Mouse (Mus musculus) neural tube, embryonic 14.5 days (tissue): ENCODE measurements at regions not wholly inside any gene's neighbourhood (a gene's known extent, or its start where the extent isn't known, plus 50 kb on each side); places are given as distances from the start of the nearest gene placed in this dataset.

ENCODE experiments used
- ATAC-seq: fragments of 200-750 bp; cut with Nextera tagmentation; 2 replicates; pipeline ENCODE4 v1.8.0; 2017; ENCODE audit warnings: low read depth, mild to moderate bottlenecking, moderate TSS enrichment, moderate library complexity
- H3K27ac ChIP-seq: fragments of 300-500 bp; sonication (generic); 2 replicates; pipeline ENCODE4 v1.5.1; 2014; ENCODE audit warnings: low read depth, mild to moderate bottlenecking, control low read depth, low read length, moderate library complexity, mixed read lengths
- H3K27me3 ChIP-seq: fragments of 300-500 bp; sonication (generic); 2 replicates; pipeline ENCODE4 v1.6.1; 2014; ENCODE audit warnings: low read length; ENCODE audit not compliant: control insufficient read depth, insufficient read depth
- H3K36me3 ChIP-seq: fragments of 300-500 bp; sonication (generic); 2 replicates; pipeline ENCODE4 v1.6.1; 2014; ENCODE audit warnings: low read length, mixed read lengths; ENCODE audit not compliant: control insufficient read depth, insufficient read depth
- H3K4me1 ChIP-seq: fragments of 300-500 bp; sonication (generic); 2 replicates; pipeline ENCODE4 v1.6.1; 2014; ENCODE audit warnings: low read length; ENCODE audit not compliant: control insufficient read depth, insufficient read depth
- H3K4me2 ChIP-seq: fragments of 300-500 bp; sonication (generic); 2 replicates; pipeline ENCODE4 v1.6.1; 2014; ENCODE audit warnings: mild to moderate bottlenecking, low read depth, low read length, control low read depth
- H3K4me3 ChIP-seq: fragments of 300-500 bp; sonication (generic); 2 replicates; pipeline ENCODE4 v1.5.1; 2014; ENCODE audit warnings: low read depth, low read length, control low read depth, mixed read lengths
- H3K9ac ChIP-seq: fragments of 300-500 bp; sonication (generic); replicated peaks from 2 replicates; pipeline ENCODE4 v1.6.1; 2014; ENCODE audit warnings: low read depth, mild to moderate bottlenecking, control low read depth, low read length, mixed read lengths
- H3K9me3 ChIP-seq: fragments of 300-500 bp; sonication (generic); 2 replicates; pipeline ENCODE4 v1.6.1; 2016; ENCODE audit warnings: low read length; ENCODE audit not compliant: control insufficient read depth
- WGBS: fragments of 180-500 bp; shearing (Covaris S2); extraction: QIAGEN DNeasy Blood & Tissue Kit; methylation state at CpG from one replicate; pipeline ENCODE4 v1.1.7; 2014; 5-methylcytosine and 5-hydroxymethylcytosine counted together

DNA sequence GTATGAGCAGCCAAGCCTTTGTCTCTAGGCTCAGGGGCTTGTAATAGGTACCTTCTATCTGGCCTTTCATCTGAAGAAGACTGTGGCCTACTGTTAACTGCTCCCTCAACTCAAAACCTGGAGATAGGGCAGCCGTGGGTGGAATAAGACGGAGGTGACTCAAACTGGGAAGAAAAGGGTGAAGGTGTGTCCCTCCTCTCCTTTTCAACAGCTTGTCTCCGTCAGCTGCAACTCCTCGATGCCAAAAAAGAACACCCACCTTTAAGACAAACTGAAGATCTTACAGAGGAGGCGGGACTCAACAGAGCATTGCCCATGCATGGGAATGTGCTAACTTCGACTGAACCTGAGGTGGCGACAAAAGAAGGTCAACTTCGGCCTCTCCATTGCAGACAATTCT lies 411.7 kb upstream of the Jarid2 start:
- H3K9me3 ChIP-seq: no peaks in the 10 kb centered on the region
- H3K9ac ChIP-seq: no peak overlapping the region
- H3K27me3 ChIP-seq: no peaks in the 10 kb centered on the region
- H3K4me1 ChIP-seq: no peaks in the 10 kb centered on the region
- H3K36me3 ChIP-seq: no peaks in the 10 kb centered on the region
- ATAC-seq: no peak
- H3K4me2 ChIP-seq: no peak overlapping the region
- WGBS: 69% methylated on average over 8 of the region's 8 CpGs
- H3K27ac ChIP-seq: no peak overlapping the region
- no peak overlapping the region for H3K4me3 ChIP-seq

- H3K27me3 ChIP-seq: no peaks in the 10 kb centered on the region
- H3K27ac ChIP-seq: no peak overlapping the region
- H3K4me3 ChIP-seq: no peak overlapping the region
- H3K36me3 ChIP-seq: no peaks in the 10 kb centered on the region
- no peak overlapping the region for H3K9ac ChIP-seq
- H3K9me3 ChIP-seq: no peaks in the 10 kb centered on the region
- ATAC-seq: no peak
- no peaks in the 10 kb centered on the region for H3K4me1 ChIP-seq
- WGBS: 86% methylated on average over 9 of the region's 9 CpGs
- H3K4me2 ChIP-seq: no peak overlapping the region
Measured at GRCm38 (mm10) chr13:44319101-44319500, 410.2 kb upstream of the Jarid2 start.

DNA sequence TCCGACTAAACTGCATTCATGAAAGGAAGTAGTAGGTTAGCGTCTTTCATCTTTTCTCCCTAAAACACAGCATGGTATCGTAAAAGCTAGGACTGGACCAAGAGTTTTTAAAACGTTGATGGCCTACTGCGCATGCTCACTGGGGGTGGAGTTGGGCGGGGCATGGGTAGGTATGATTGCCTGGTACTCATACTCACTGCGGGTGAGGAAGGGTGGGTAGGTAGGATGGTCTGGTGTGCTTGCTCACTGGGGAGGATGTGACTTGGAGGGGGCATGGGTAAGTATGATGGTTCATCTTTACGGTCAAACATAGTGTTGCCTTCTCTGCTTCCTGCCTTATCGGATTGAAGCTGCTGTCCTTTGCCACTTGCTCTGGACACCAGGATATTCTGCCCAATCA lies 409.8 kb upstream of the Jarid2 start:
- H3K4me1 ChIP-seq: no peaks in the 10 kb centered on the region
- no peak overlapping the region for H3K4me3 ChIP-seq
- ATAC-seq: no peak
- no peaks in the 10 kb centered on the region for H3K27me3 ChIP-seq
- H3K4me2 ChIP-seq: no peak overlapping the region
- H3K9ac ChIP-seq: no peak overlapping the region
- no peaks in the 10 kb centered on the region for H3K36me3 ChIP-seq
- H3K27ac ChIP-seq: no peak overlapping the region
- WGBS: 88% methylated on average over 9 of the region's 9 CpGs
- no peaks in the 10 kb centered on the region for H3K9me3 ChIP-seq

GRCm38 (mm10) chr13:44320311-44320710 lies 409.0 kb upstream of the Jarid2 start:
- Histone ChIP-seq H3K36me3 (no peaks in the 10 kb centered on the region), H3K9ac (no peak overlapping the region), H3K27me3 (no peaks in the 10 kb centered on the region), H3K27ac (no peak overlapping the region), H3K4me3 (no peak overlapping the region), H3K4me2 (no peak overlapping the region), H3K4me1 (no peaks in the 10 kb centered on the region), H3K9me3 (no peaks in the 10 kb centered on the region)
- 96% methylated on average over 4 of the region's 4 CpGs for WGBS
- no peak for ATAC-seq

DNA sequence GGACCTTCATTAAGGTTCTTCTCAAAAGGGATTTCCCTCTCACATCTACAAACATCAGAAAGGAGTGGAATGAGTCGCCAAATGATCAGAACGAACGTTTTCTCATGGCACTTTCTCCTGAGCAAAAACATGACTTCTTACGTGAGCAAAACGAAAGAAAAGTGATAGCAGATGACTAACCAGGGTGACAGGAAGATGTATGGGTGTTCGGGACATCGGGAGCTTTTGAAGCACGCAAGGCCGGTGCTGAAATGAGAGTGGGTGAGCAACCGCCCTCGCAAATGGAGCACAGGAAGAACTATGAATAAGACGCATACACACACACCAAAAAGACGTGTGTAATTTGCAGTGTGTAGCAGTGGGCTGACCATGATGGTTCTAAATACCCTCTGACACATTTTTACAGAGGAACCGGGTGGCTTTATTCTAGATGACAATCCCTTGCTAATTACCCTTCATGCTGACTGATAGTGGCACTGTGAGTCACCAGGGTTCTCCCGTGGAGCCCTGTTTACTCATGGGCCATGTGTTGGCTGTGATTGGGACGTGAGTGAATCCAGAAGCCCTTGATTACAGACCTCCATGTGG lies 408.2 kb upstream of the Jarid2 start:
- Histone ChIP-seq H3K27ac (no peak overlapping the region), H3K9me3 (no peaks in the 10 kb centered on the region), H3K4me3 (no peak overlapping the region), H3K9ac (no peak overlapping the region), H3K36me3 (no peaks in the 10 kb centered on the region), H3K4me1 (no peaks in the 10 kb centered on the region), H3K4me2 (no peak overlapping the region), H3K27me3 (no peaks in the 10 kb centered on the region)
- 78% methylated on average over 16 of the region's 16 CpGs for WGBS
- ATAC-seq: no peak

- no peaks in the 10 kb centered on the region for H3K36me3 ChIP-seq
- no peaks in the 10 kb centered on the region for H3K27me3 ChIP-seq
- H3K9ac ChIP-seq: no peak overlapping the region
- H3K27ac ChIP-seq: no peak overlapping the region
- 88% methylated on average over 8 of the region's 8 CpGs for WGBS
- no peaks in the 10 kb centered on the region for H3K4me1 ChIP-seq
- no peaks in the 10 kb centered on the region for H3K9me3 ChIP-seq
- no peak overlapping the region for H3K4me3 ChIP-seq
- ATAC-seq: no peak
- H3K4me2 ChIP-seq: no peak overlapping the region
Measured at GRCm38 (mm10) chr13:44328416-44328815, 400.9 kb upstream of the Jarid2 start.

- WGBS: 83% methylated on average over 4 of the region's 4 CpGs
Measured at GRCm38 (mm10) chr13:44329161-44329560, 400.1 kb upstream of the Jarid2 start.

DNA sequence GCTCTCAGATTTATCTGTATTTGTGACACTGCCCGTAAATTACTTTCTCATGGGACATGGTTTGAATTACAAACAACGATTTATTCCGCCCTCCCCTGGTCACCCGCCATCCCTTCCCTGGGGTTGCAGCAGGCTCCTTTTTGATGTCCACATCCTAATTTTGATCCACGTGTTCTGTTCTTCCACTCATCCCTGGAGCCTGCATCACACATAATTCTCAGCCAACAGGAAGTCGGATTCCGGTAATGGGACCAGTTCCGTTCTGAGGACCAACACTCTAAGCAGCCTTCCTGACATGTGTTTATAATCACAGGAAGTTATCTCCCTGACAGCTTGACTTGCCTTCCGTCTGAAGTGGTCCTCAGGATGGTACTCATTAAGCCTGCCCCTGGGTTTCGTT lies 399.6 kb upstream of the Jarid2 start:
- H3K27me3 ChIP-seq: no peaks in the 10 kb centered on the region
- H3K4me1 ChIP-seq: no peaks in the 10 kb centered on the region
- no peak overlapping the region for H3K9ac ChIP-seq
- H3K27ac ChIP-seq: no peak overlapping the region
- H3K9me3 ChIP-seq: no peaks in the 10 kb centered on the region
- no peak for ATAC-seq
- WGBS: 59% methylated on average over 10 of the region's 10 CpGs
- no peaks in the 10 kb centered on the region for H3K36me3 ChIP-seq
- no peak overlapping the region for H3K4me2 ChIP-seq
- H3K4me3 ChIP-seq: no peak overlapping the region

More at GRCm38 (mm10) chr13:44329161-44329560, 400.1 kb upstream of the Jarid2 start:
- ATAC-seq: no peak
- Histone ChIP-seq H3K9ac (no peak overlapping the region), H3K4me2 (no peak overlapping the region), H3K27me3 (no peaks in the 10 kb centered on the region), H3K4me1 (no peaks in the 10 kb centered on the region), H3K9me3 (no peaks in the 10 kb centered on the region), H3K36me3 (no peaks in the 10 kb centered on the region), H3K4me3 (no peak overlapping the region), H3K27ac (no peak overlapping the region)

- no peak overlapping the region for H3K27ac ChIP-seq
- H3K36me3 ChIP-seq: no peaks in the 10 kb centered on the region
- H3K4me2 ChIP-seq: no peak overlapping the region
- no peaks in the 10 kb centered on the region for H3K27me3 ChIP-seq
- ATAC-seq: no peak
- H3K4me1 ChIP-seq: no peaks in the 10 kb centered on the region
- WGBS: 69% methylated on average over 11 of the region's 11 CpGs
- H3K9ac ChIP-seq: no peak overlapping the region
- H3K4me3 ChIP-seq: no peak overlapping the region
- no peaks in the 10 kb centered on the region for H3K9me3 ChIP-seq
Measured at GRCm38 (mm10) chr13:44332716-44333240, 396.5 kb upstream of the Jarid2 start.
